Mouse (Mus musculus): ENCODE results near the gene Ugt1a5. TPM values are rescaled to one million over a fixed set of nuclear protein-coding genes. Genes with fewer than 3 reads are reported as not detected.

The Ugt1a5 gene
- polyA plus RNA-seq, 1 experiment from 2014 or later: not detected

DNA sequence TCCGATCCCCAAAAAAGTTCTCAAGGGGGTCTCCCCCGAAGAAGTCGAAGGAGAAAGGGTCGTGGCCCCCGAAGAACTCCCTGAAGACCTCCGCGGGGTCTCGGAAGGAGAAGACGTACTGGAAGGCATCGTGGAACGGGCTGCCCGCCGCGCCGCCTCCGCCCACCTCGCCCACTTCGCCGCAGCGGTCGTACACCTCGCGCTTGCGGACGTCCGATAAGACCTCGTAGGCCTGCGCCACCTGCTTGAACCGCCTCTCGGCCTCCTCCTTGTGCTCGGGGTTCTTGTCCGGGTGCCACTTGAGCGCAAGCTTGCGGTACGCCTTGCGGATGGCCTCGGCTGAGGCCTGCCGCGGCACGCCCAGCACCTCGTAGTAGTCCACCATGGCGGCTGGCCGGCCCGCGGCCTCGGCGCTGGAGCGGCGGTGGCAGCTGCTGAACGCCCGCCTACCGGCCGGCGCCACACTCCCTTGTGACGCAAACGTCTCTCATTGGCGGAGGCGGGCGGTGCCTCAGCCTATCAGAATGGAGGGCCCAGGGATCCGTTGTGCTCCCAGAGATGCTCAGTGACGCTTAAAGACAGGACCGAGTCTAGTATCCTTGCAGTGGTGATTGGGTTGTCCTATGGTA lies 39.6 kb downstream of the Ugt1a5 start, which contains the start of gene Dnajb3:
Dnajb3 (minus strand) TSS at position 489 of the 629 bp plus-strand sequence.
- ATAC-seq (ENCODE audit: insufficient number of reproducible peaks, insufficient read depth, low FRiP score, low read depth): peak; percentile 96
- no peaks in the 10 kb centered on the region for H3K36me3 ChIP-seq (ENCODE audit: control insufficient read depth, insufficient read depth, low read length)
- no peak within 1 kb of the TSS for H3K27ac ChIP-seq (ENCODE audit: low read length)
- 4% methylated on average over 62 of the region's 62 CpGs for WGBS
- H3K4me2 ChIP-seq (replicated peaks; ENCODE audit: low read depth, low read length): peak within 1 kb of the TSS; percentile 58
- no peaks in the 10 kb centered on the region for H3K27me3 ChIP-seq (ENCODE audit: control insufficient read depth, insufficient read depth, low read length)
- no peaks in the 10 kb centered on the region; the same call in 1 of the 2 replicates for H3K9me3 ChIP-seq (ENCODE audit: control insufficient read depth, low read depth, low read length)
- peak within 1 kb of the TSS; percentile 38 for H3K4me3 ChIP-seq (ENCODE audit: low read depth, low read length)
- no peaks in the 10 kb centered on the region for H3K4me1 ChIP-seq (ENCODE audit: control insufficient read depth, insufficient read depth, low read length)
- H3K9ac ChIP-seq (replicated peaks; ENCODE audit: low read depth, low read length): peak within 1 kb of the TSS; percentile 36; the same call in 1 of the 2 replicates

GRCm38 (mm10) chr1:88206843-88207479 lies 41.1 kb downstream of the Ugt1a5 start:
- H3K4me3 ChIP-seq (ENCODE audit: low read depth, low read length): no peak overlapping the region
- no peaks in the 10 kb centered on the region for H3K4me1 ChIP-seq (ENCODE audit: control insufficient read depth, insufficient read depth, low read length)
- ATAC-seq (ENCODE audit: insufficient number of reproducible peaks, insufficient read depth, low FRiP score, low read depth): peak; percentile 20; the same call in 1 of the 2 replicates
- H3K9ac ChIP-seq (replicated peaks; ENCODE audit: low read depth, low read length): no peak overlapping the region
- H3K4me2 ChIP-seq (replicated peaks; ENCODE audit: low read depth, low read length): no peak overlapping the region
- no peak overlapping the region for H3K27ac ChIP-seq (ENCODE audit: low read length)
- H3K36me3 ChIP-seq (ENCODE audit: control insufficient read depth, insufficient read depth, low read length): no peaks in the 10 kb centered on the region
- WGBS: 68% methylated on average over 2 of the region's 2 CpGs
- no peaks in the 10 kb centered on the region for H3K27me3 ChIP-seq (ENCODE audit: control insufficient read depth, insufficient read depth, low read length)
- peaks cover 7% of the 10 kb centered on the region for H3K9me3 ChIP-seq (ENCODE audit: control insufficient read depth, low read depth, low read length)

DNA sequence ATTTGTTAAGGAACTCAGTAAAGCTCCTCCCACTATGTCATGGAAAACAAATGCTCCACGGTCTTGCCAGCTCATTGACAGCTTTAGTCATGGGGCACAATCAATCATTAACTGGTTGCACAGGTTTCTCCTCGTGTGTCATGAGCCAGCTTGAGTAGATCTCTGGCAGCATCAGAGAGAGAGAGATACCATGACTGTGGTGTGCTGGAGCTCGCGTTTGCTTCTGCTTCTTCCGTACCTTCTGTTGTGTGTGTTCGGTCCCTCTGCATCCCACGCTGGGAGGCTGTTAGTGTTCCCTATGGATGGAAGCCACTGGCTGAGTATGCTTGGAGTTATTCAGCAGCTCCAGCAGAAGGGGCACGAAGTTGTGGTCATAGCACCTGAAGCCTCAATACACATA lies 46.0 kb downstream of the Ugt1a5 start, which contains the start of gene Ugt1a1:
Ugt1a1 (plus strand) TSS at position 148 of the 400 bp plus-strand sequence.
- H3K4me1 ChIP-seq (ENCODE audit: control insufficient read depth, insufficient read depth, low read length): no peaks in the 10 kb centered on the region
- H3K27me3 ChIP-seq (ENCODE audit: control insufficient read depth, insufficient read depth, low read length): no peaks in the 10 kb centered on the region
- no peak within 1 kb of the TSS for H3K4me3 ChIP-seq (ENCODE audit: low read depth, low read length)
- H3K9me3 ChIP-seq (ENCODE audit: control insufficient read depth, low read depth, low read length): peaks cover 51% of the 10 kb centered on the region
- H3K9ac ChIP-seq (replicated peaks; ENCODE audit: low read depth, low read length): no peak within 1 kb of the TSS
- H3K4me2 ChIP-seq (replicated peaks; ENCODE audit: low read depth, low read length): no peak within 1 kb of the TSS
- peak; percentile 7; the same call in 1 of the 2 replicates for ATAC-seq (ENCODE audit: insufficient number of reproducible peaks, insufficient read depth, low FRiP score, low read depth)
- WGBS: 67% methylated on average over 8 of the region's 8 CpGs
- H3K36me3 ChIP-seq (ENCODE audit: control insufficient read depth, insufficient read depth, low read length): no peaks in the 10 kb centered on the region
- no peak within 1 kb of the TSS for H3K27ac ChIP-seq (ENCODE audit: low read length)

DNA sequence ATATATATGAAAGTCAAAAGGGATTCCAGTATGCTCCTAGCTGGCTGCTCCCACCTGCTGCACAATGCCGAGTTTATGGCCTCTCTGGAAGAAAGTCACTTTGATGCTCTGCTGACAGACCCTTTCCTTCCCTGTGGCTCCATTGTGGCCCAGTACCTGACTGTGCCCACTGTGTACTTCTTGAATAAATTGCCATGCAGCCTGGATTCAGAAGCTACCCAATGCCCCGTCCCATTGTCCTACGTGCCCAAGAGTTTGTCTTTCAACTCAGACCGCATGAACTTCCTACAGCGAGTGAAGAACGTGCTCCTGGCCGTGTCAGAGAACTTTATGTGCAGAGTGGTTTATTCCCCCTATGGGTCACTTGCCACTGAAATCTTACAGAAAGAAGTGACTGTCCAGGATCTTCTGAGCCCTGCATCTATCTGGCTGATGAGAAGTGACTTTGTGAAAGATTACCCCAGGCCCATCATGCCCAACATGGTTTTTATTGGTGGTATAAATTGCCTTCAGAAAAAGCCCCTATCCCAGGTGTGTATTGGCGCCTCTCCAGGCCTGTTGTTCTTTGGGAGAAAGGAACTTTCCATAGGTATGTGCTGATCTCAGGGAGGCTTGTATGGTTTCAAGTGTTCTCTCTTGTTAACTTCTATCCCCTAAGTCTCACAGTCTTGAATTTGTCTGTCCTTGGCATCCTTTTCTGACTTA lies 46.7 kb downstream of the Ugt1a5 start:
- H3K4me1 ChIP-seq (ENCODE audit: control insufficient read depth, insufficient read depth, low read length): no peaks in the 10 kb centered on the region
- peaks cover 58% of the 10 kb centered on the region for H3K9me3 ChIP-seq (ENCODE audit: control insufficient read depth, low read depth, low read length)
- 61% methylated on average over 8 of the region's 8 CpGs for WGBS
- H3K4me3 ChIP-seq (ENCODE audit: low read depth, low read length): no peak overlapping the region
- H3K9ac ChIP-seq (replicated peaks; ENCODE audit: low read depth, low read length): no peak overlapping the region
- no peaks in the 10 kb centered on the region for H3K27me3 ChIP-seq (ENCODE audit: control insufficient read depth, insufficient read depth, low read length)
- H3K4me2 ChIP-seq (replicated peaks; ENCODE audit: low read depth, low read length): no peak overlapping the region
- ATAC-seq (ENCODE audit: insufficient number of reproducible peaks, insufficient read depth, low FRiP score, low read depth): no peak
- no peaks in the 10 kb centered on the region for H3K36me3 ChIP-seq (ENCODE audit: control insufficient read depth, insufficient read depth, low read length)
- no peak overlapping the region for H3K27ac ChIP-seq (ENCODE audit: low read length)

GRCm38 (mm10) chr1:88213061-88213460 lies 47.2 kb downstream of the Ugt1a5 start:
- no peaks in the 10 kb centered on the region for H3K36me3 ChIP-seq (ENCODE audit: control insufficient read depth, insufficient read depth, low read length)
- no peak overlapping the region for H3K4me2 ChIP-seq (replicated peaks; ENCODE audit: low read depth, low read length)
- peaks cover 60% of the 10 kb centered on the region for H3K9me3 ChIP-seq (ENCODE audit: control insufficient read depth, low read depth, low read length)
- no peak overlapping the region for H3K4me3 ChIP-seq (ENCODE audit: low read depth, low read length)
- no peak for ATAC-seq (ENCODE audit: insufficient number of reproducible peaks, insufficient read depth, low FRiP score, low read depth)
- H3K27me3 ChIP-seq (ENCODE audit: control insufficient read depth, insufficient read depth, low read length): no peaks in the 10 kb centered on the region
- no peaks in the 10 kb centered on the region for H3K4me1 ChIP-seq (ENCODE audit: control insufficient read depth, insufficient read depth, low read length)
- WGBS: 73% methylated on average over 1 of the region's 1 CpGs
- H3K9ac ChIP-seq (replicated peaks; ENCODE audit: low read depth, low read length): no peak overlapping the region
- H3K27ac ChIP-seq (ENCODE audit: low read length): no peak overlapping the region

DNA sequence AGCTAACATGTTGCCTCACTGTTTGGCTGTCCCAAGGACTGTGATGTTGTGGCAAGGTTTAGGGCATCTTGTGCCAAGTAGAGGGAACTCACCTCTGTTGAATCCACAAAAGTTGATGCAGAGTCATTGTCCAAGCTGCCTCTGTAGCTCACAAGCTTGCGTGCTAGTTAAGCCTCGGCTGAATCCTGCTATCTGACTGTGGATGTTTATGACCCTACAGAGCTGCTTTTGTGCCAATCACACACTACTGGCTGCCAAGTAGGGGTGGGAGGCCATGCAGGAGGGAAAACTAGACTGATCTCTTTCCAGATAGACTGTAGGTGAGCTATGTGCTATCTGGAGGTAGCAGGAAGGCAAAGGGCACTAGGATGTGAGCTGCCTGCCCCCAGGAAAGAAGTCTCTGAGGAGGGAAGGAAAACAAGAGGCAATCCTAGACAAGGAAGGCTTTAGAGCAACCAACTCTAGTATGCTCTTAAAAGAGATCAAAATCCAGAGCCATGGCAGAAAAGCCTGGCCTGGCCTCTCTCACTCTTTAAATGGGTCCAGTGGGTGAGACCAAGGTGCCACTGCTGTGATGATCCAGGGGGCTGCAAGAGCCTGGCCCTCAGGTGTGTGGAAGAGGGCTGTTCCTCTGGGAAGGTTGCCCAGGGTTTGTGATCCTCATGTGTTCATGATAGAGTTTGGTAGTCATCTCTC lies 48.1 kb downstream of the Ugt1a5 start:
- ATAC-seq (ENCODE audit: insufficient number of reproducible peaks, insufficient read depth, low FRiP score, low read depth): no peak
- peaks cover 60% of the 10 kb centered on the region for H3K9me3 ChIP-seq (ENCODE audit: control insufficient read depth, low read depth, low read length)
- 72% methylated on average over 2 of the region's 2 CpGs for WGBS

GRCm38 (mm10) chr1:88214462-88214952 lies 48.7 kb downstream of the Ugt1a5 start:
- Histone ChIP-seq H3K9me3 (ENCODE audit: control insufficient read depth, low read depth, low read length) (peaks cover 60% of the 10 kb centered on the region), H3K4me1 (ENCODE audit: control insufficient read depth, insufficient read depth, low read length) (no peaks in the 10 kb centered on the region), H3K9ac (replicated peaks; ENCODE audit: low read depth, low read length) (no peak overlapping the region), H3K4me2 (replicated peaks; ENCODE audit: low read depth, low read length) (no peak overlapping the region), H3K4me3 (ENCODE audit: low read depth, low read length) (no peak overlapping the region), H3K36me3 (ENCODE audit: control insufficient read depth, insufficient read depth, low read length) (no peaks in the 10 kb centered on the region), H3K27me3 (ENCODE audit: control insufficient read depth, insufficient read depth, low read length) (no peaks in the 10 kb centered on the region), H3K27ac (ENCODE audit: low read length) (no peak overlapping the region)
- WGBS: 83% methylated on average over 2 of the region's 2 CpGs
- ATAC-seq (ENCODE audit: insufficient number of reproducible peaks, insufficient read depth, low FRiP score, low read depth): no peak

More for the DNA sequence above, 48.1 kb downstream of the Ugt1a5 start:
- Histone ChIP-seq H3K9ac (replicated peaks; ENCODE audit: low read depth, low read length) (no peak overlapping the region), H3K4me1 (ENCODE audit: control insufficient read depth, insufficient read depth, low read length) (no peaks in the 10 kb centered on the region), H3K36me3 (ENCODE audit: control insufficient read depth, insufficient read depth, low read length) (no peaks in the 10 kb centered on the region), H3K27me3 (ENCODE audit: control insufficient read depth, insufficient read depth, low read length) (no peaks in the 10 kb centered on the region), H3K4me2 (replicated peaks; ENCODE audit: low read depth, low read length) (no peak overlapping the region), H3K4me3 (ENCODE audit: low read depth, low read length) (no peak overlapping the region), H3K27ac (ENCODE audit: low read length) (no peak overlapping the region)

Measured in stomach, embryonic 14.5 days (tissue).